Mouse (Mus musculus): ENCODE results near the gene Vps16.

Gene Vps16

GRCm38 (mm10) chr2:130423397-130424125, 578 bp upstream of the Vps16 start:
- peak; percentile 67 for DNase-seq (ENCODE audit: low spot score)

- no peak for DNase-seq (ENCODE audit: low spot score)
Observed at GRCm38 (mm10) chr2:130425112-130425511, 973 bp downstream of the Vps16 start.

DNA sequence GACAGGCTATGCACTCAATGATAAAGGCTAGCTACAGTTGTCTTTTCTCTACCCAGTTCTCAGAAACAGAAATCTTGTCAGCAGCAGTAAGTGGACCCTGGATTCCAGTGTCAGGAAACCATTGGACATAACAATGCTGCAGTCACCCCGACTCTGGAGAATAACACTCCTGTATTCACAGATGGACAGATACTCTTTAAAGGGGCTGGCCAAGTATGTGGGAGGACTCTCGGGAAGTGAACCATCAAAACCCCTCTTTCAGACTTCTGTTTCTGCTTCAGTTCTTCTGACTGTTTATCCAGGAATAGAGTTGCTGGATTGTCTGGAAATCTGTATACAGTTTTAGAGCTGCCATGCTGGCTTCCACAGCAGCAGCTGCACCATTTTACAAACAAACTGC, 5.7 kb downstream of the Vps16 start:
- no peak for DNase-seq (ENCODE audit: low spot score)

DNA sequence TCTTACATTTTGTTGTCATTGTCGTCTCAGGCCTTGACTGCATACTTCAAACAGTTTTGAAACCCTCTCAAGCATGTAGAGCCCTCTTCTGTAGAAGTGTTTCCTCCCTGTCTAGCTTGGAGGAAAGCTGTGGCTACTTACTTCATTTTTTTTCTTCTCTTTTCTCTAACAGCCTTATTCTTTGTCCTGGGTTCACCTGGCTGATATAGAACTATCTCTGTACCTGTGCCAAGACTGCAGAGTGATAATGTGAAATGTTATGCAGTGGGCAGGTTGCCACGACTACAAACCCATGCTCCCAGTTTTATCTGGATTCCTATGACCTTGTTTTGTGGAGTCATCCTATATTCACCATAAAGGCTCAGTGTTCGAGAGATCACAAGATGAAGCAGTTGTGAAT, 6.3 kb downstream of the Vps16 start:
- no peak for DNase-seq (ENCODE audit: low spot score)

DNA sequence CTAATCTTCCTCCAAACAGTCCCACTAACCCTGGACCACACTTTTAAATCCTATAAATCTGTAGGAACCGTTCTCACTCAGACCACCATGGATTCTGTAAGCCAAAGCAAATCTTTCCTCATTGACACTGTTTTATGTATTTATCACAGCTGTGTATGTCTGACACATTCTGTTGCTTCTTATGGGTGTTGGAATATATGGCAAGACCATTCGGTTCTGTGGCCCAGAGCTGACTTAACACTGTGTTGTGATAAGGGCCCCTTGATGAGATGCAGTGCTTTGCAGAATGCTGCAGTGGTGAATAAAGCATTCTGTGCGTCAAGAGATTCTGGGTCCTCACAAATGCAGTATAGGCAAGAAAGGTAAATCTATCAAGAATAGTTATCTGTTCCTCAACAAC, 8.0 kb downstream of the Vps16 start:
- no peak for DNase-seq (ENCODE audit: low spot score)

GRCm38 (mm10) chr2:130433152-130433551, 9.0 kb downstream of the Vps16 start:
- DNase-seq (ENCODE audit: low spot score) = peak; percentile 67

DNA sequence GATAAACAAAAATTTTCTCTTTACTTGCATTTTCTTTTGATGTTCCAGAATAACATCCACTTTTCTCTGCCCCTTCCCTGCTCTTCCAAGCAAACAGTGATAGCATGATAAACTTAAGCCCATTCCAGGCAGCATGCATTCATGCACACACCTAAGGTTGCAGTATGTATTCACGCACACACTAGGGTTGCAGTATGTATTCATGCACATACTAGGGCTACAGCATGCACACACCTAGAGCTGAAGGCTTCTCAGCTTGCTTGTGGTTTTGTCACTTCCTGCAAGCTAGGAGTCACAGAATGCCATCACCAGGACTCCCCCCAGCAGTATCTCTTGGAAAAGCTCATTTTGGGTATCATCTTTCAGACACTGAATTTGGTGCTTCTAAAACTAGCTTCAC, 12.6 kb downstream of the Vps16 start:
- DNase-seq (ENCODE audit: low spot score) = no peak

DNA sequence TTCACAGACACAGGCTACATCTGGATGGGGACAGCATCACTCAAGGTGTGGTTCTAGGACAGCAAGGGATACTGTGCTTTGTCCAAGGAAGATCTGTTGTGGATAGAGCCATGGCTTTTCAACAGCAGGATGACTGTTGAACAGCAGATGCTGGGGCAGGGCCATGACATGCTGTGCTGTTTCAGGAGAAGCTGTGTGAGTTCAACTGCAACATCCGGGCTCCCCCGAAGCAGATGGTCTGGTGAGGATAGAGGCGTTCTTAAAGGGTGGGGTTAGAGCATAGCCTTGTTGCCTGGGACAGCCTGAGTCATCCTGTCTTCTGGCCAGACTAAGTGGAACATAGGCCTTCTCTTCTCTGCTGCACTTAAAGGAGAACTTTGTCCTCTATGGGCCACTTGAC, 14.7 kb downstream of the Vps16 start:
- no peak for DNase-seq (ENCODE audit: low spot score)

- DNase-seq (ENCODE audit: low spot score) = no peak
Observed at GRCm38 (mm10) chr2:130439840-130440480, 15.8 kb downstream of the Vps16 start.

DNA sequence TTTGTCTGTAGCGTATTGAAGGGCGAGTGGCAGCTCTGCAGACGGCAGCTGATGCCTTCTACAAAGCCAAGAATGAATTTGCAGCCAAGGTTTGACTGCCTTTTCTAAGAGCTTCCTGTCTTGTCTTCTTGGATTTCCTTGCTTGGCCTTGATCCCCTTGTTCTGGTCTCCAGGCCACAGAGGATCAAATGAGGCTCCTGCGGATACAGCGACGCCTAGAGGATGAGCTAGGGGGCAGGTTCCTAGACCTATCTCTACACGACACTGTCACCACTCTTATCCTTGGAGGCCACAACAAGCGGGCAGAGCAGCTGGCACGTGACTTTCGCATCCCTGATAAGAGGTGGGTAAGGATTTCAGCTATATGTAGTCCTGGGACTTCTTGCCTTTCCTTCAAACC, 18.0 kb downstream of the Vps16 start:
- DNase-seq (ENCODE audit: low spot score) = no peak

DNA sequence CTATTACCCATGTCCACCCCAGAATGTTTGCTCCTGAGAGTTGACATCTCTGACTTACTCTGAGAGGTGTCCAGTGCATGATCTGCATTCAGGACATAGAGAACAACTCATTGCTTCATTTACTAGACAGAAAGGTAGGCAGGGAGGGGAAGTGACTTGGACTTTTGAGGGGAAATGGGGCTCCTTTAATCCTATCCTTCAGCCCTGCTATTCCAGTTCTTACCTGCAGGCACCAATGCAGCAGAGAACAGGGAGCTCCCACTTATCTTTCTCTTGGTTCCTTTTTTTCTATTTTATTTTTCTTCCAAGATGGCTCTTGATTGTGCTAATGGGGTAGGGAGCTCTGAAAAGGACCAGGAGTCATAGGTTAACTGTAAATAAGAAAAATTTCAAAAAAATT, 24.3 kb downstream of the Vps16 start:
- no peak for DNase-seq (ENCODE audit: low spot score)

- DNase-seq (ENCODE audit: low spot score) = no peak
Observed at GRCm38 (mm10) chr2:130449021-130449793, 25.1 kb downstream of the Vps16 start.

GRCm38 (mm10) chr2:130449794-130450433, 25.8 kb downstream of the Vps16 start, which contains the start of gene Ptpra:
Ptpra (plus strand) TSS chr2:130450278.
- DNase-seq (ENCODE audit: low spot score) = peak; percentile 77

DNA sequence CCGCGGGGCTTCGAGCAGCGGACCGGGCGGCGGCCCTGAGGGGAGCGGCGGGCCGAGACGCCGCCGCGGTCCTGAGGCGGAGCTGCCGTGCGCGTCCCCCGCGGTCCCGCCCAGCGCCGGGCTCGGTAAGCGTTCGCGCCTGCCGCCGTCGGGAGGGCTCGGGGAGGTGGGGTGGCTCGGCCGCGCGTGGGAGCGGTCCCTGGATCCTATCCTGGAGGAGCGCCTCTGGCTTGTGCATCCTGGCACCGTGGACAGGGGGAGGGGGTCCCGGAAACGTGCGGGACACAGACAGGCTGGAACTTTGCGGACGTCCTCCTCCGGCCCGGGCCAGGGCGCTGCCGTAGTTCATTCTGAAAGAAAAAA, 26.3 kb downstream of the Vps16 start:
- no peak for DNase-seq (ENCODE audit: low spot score)

DNA sequence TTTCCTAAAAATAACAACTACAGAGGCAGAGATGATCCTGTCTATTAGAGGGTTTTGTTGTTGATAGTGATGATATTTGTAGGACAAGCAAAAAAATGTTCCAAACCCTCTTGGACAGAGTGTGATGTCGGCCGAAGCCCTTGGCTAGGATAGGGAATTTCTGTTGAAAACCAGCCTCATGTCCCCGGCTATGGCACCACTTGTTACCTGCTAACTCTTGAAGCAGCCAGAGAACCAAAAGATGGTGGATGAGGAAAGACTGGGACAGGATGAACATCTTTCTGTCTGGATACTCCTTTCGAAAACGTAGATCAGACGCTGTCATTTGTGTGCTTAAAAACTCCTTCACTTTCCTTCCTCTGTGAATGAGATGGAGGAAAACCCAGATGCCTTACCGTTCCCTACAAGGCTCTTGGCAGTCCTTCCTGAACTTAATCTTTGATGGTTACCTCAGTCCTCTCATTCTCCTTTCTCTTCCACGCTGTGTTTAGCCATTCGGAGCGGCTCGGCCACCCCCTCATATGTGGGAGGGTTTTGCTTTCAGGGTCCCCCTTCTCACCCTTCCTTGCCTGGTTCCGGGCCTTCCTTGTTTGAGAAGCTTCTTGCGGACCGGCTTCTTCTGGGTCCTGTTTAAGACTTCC, 27.1 kb downstream of the Vps16 start:
- no peak for DNase-seq (ENCODE audit: low spot score)

DNA sequence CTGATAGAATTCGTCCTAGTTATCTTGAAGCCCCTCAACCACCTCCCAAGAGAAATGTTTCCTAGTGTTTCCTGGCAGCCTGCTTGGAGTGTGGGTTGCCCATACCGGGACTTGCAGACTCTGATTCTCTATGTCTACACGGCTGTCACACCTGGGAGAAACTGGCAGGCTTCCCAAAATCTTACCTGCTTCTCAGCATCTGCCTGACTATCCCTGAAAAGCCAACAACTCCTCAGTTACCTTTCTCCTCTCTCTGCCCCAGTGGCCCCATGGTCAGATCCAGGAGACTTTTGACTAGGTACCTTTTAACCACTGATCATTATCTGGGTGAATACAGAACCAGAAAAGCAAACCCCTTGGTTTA, 27.6 kb downstream of the Vps16 start:
- no peak for DNase-seq (ENCODE audit: low spot score)

GRCm38 (mm10) chr2:130452266-130452665, 28.1 kb downstream of the Vps16 start:
- no peak for DNase-seq (ENCODE audit: low spot score)

DNA sequence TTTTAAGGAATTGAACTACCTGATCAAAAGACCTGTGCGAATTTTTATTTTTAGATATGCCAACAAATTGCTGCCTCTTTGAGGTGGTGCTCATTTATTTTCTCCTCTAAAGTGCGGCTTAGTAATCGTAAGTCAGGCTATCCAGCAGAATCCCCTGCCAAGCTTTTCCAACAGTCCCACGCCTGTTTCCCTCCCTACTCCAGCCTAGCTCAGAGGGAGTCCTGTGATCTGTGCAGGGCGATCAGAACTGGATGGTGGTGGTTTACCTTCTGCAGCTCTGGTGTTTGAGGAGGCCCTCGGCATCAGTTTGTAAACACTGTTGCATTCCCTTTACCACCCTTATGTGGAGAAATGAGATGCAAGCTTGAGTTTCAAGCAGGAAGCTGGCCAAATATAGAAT, 29.3 kb downstream of the Vps16 start:
- no peak for DNase-seq (ENCODE audit: low spot score)

DNA sequence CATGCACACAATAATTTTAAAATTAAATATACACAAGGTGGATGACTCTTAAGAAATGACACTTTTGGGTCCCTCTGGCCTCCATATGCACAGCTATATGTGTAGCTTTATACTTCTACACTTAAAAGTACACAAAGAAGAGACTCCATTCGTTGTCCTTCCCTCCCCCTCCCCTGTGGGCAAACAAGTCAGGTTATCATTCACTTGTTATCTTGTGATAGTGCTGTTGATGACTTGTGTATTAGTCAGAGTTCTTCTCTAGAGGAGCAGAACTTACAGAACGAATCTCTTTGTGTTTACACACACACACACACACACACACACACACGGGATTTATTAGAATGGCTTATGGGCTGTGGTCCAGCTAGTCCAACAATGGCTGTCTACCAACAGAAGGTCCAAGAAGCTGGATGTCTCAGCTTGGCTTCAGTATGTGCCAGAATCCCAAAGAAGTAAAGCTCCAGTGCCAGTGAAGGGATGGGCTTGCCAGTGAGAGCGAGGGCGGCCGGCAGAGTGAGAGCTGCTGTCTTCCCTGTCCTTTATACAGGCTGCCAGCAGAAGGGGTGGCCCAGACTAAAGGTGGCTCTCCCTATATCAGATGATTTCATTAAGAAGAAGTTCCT, 30.7 kb downstream of the Vps16 start:
- no peak for DNase-seq (ENCODE audit: low spot score)

DNA sequence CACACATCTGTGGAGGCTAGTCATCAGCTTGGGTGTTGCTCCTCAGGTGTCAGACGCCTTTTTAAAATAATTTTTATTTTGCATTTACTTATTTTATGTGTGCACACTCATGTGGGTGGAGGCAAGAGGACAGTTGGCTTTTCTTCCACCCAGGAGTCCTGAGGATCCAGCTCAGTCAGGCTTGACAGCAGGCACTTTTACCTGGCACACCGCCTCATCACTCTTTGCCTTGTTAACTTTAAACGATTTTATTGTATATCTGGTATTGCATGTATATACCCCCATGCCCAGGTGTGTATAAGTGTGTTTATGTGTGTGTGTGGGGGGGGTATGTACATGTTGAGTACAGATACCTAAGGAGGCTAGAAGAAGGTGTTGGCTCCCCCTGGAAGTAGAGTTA, 33.7 kb downstream of the Vps16 start:
- no peak for DNase-seq (ENCODE audit: low spot score)

DNA sequence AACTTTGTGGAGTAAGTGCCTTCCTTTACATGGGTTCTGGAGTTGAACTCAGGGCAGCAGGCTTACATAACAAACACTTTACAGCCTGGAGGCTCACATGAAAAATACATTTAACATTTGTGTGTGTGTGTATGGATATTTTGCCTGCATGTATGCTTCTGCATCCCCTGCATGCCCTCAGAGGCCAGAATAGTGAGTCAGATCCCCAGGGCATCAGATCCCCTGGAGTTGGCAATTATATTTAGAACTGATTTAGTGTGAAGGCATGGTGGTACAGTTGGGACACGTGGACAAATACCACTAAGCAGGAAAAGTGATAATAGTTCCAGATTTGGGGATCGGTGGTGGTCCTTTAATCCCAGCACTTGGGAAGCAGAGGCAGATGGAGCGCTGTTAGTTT, 35.4 kb downstream of the Vps16 start:
- no peak for DNase-seq (ENCODE audit: low spot score)
